Mouse (Mus musculus): Measurements from ENCODE around the gene Wbp4. TPM values are rescaled to one million over a fixed set of nuclear protein-coding genes. Genes with fewer than 3 reads are reported as not detected.

Wbp4 gene
- polyA plus RNA-seq, 1 experiment from 2014 or later = 61.3 TPM

DNA sequence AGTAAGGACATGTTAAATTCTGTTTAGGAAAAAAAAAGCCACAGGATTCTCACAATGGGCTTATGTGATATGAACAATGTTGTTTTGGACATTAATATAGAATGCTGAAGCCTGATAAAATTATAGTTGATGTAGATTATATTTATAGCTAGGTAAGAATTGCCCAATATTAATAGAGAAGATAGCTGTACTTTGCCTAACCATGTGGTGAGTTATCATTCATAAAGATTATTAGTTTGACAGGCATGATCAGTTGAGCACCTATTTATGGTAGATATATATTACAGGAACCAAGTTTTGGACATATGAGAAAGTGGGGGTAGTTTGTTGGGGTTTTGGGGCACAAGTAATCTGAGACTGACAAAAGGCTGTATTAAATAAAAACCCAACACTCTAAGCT is 39.3 kb upstream of the Wbp4 start:
- Histone ChIP-seq H3K36me3 (ENCODE audit: control insufficient read depth, insufficient read depth, low read length) (no peaks in the 10 kb centered on the region), H3K9me3 (ENCODE audit: control insufficient read depth, low read length) (no peaks in the 10 kb centered on the region), H3K27me3 (ENCODE audit: control insufficient read depth, insufficient read depth, low read length) (no peaks in the 10 kb centered on the region), H3K4me2 (replicated peaks; ENCODE audit: low read depth, low read length) (no peak overlapping the region), H3K9ac (ENCODE audit: low read depth, low read length) (no peak overlapping the region), H3K4me3 (ENCODE audit: low read depth, low read length) (no peak overlapping the region), H3K27ac (ENCODE audit: low read depth, low read length) (no peak overlapping the region), H3K4me1 (replicated peaks; ENCODE audit: control insufficient read depth, insufficient read depth, low read length) (no peaks in the 10 kb centered on the region)
- DNase-seq (ENCODE audit: low spot score) (no peak), ATAC-seq (ENCODE audit: low FRiP score) (no peak)

DNA sequence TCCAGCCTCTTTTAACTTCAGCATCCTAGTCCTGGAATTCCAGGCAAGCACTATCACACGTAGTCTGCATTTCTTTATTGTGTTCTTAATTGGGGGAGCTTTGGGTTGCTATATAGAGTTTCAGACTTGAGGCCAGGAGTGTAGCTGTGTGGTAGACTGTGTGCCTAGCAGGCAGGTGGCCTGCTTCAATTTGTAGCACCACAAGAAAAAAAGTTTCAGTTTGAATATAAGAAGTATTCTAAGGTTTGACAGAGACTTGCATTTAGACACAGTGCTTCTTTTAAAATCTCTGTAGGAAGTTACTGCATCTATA is 38.3 kb upstream of the Wbp4 start:
- no peak overlapping the region for H3K4me3 ChIP-seq (ENCODE audit: low read depth, low read length)
- H3K27me3 ChIP-seq (ENCODE audit: control insufficient read depth, insufficient read depth, low read length) = no peaks in the 10 kb centered on the region
- no peak overlapping the region for H3K9ac ChIP-seq (ENCODE audit: low read depth, low read length)
- ATAC-seq (ENCODE audit: low FRiP score) (no peak), DNase-seq (ENCODE audit: low spot score) (no peak)
- no peaks in the 10 kb centered on the region for H3K4me1 ChIP-seq (replicated peaks; ENCODE audit: control insufficient read depth, insufficient read depth, low read length)
- H3K36me3 ChIP-seq (ENCODE audit: control insufficient read depth, insufficient read depth, low read length) = no peaks in the 10 kb centered on the region
- H3K27ac ChIP-seq (ENCODE audit: low read depth, low read length) = no peak overlapping the region
- H3K9me3 ChIP-seq (ENCODE audit: control insufficient read depth, low read length) = no peaks in the 10 kb centered on the region
- 66% methylated on average over 1 of the region's 1 CpGs for WGBS
- no peak overlapping the region for H3K4me2 ChIP-seq (replicated peaks; ENCODE audit: low read depth, low read length)

DNA sequence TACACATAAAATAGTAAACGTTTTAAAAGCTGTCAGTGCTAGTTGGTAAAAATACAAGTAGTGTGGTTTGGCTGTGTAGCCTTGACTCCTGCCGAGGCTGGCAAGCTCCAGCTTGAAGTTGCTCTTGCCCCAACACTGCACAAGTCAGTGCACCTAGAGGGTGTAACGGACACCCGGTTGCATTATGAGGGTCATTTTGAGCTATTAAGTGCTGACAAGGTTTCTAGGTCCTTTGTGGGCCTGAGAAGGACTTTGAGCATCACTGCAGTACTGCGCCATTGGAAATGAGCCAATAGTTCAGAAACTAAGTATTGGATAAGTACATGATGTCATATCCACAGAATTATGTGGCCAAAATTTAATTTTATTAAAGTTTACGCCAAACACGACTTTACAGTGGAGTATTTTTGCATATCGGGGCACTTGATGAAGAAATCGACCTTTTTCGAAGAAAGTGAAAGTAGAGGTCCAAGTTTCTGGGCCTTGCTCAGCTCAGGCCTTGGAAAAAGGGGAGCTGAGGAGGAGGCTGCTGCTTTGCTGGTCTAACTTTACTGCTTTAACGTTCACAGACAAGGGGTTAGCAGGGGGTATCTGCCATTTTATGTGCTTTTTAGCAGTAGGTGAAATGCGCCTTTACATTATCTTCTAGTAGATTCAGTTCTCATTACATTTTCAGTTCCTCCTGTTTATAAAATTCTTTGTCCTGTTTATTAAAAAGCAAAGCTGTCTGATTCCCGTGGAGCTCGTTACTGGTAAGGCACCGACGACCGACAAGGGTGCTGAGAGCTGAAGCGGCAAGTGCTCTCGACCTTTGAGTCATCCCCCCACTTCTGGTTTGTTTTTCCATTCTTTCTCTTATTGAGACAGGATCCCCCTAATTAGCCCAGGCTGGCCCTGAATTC is 37.7 kb upstream of the Wbp4 start:
- Histone ChIP-seq H3K27me3 (ENCODE audit: control insufficient read depth, insufficient read depth, low read length) (no peaks in the 10 kb centered on the region), H3K4me1 (replicated peaks; ENCODE audit: control insufficient read depth, insufficient read depth, low read length) (no peaks in the 10 kb centered on the region), H3K9me3 (ENCODE audit: control insufficient read depth, low read length) (no peaks in the 10 kb centered on the region), H3K4me2 (replicated peaks; ENCODE audit: low read depth, low read length) (no peak overlapping the region), H3K36me3 (ENCODE audit: control insufficient read depth, insufficient read depth, low read length) (no peaks in the 10 kb centered on the region), H3K9ac (ENCODE audit: low read depth, low read length) (no peak overlapping the region), H3K4me3 (ENCODE audit: low read depth, low read length) (no peak overlapping the region), H3K27ac (ENCODE audit: low read depth, low read length) (no peak overlapping the region)
- ATAC-seq (ENCODE audit: low FRiP score) (no peak), DNase-seq (ENCODE audit: low spot score) (no peak)
- WGBS = 79% methylated on average over 19 of the region's 19 CpGs

DNA sequence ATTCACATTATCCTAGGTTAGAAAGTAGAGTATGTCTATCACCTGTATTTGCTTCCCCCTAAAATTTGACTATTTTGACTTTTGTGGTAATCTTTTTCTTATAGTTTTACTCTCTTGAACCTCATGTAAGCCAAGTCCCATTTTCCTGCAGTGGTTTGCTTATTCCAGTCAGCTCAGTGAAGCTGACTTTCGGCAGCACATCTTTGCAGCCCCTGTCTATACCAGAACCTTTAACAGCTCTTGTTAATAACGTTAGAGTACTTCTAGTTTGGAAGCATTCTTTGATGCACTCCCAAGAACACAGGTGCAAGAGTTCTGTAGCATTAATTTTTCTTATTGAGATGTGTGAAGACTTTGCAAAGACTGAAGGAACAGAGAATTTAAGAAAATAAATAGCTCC is 36.8 kb upstream of the Wbp4 start:
- H3K27me3 ChIP-seq (ENCODE audit: control insufficient read depth, insufficient read depth, low read length) = no peaks in the 10 kb centered on the region
- ATAC-seq (ENCODE audit: low FRiP score) (no peak), DNase-seq (ENCODE audit: low spot score) (no peak)
- H3K9me3 ChIP-seq (ENCODE audit: control insufficient read depth, low read length) = no peaks in the 10 kb centered on the region
- no peak overlapping the region for H3K27ac ChIP-seq (ENCODE audit: low read depth, low read length)
- WGBS = 88% methylated on average over 2 of the region's 2 CpGs
- H3K36me3 ChIP-seq (ENCODE audit: control insufficient read depth, insufficient read depth, low read length) = no peaks in the 10 kb centered on the region
- no peak overlapping the region for H3K9ac ChIP-seq (ENCODE audit: low read depth, low read length)
- H3K4me3 ChIP-seq (ENCODE audit: low read depth, low read length) = no peak overlapping the region
- no peaks in the 10 kb centered on the region for H3K4me1 ChIP-seq (replicated peaks; ENCODE audit: control insufficient read depth, insufficient read depth, low read length)
- no peak overlapping the region for H3K4me2 ChIP-seq (replicated peaks; ENCODE audit: low read depth, low read length)

DNA sequence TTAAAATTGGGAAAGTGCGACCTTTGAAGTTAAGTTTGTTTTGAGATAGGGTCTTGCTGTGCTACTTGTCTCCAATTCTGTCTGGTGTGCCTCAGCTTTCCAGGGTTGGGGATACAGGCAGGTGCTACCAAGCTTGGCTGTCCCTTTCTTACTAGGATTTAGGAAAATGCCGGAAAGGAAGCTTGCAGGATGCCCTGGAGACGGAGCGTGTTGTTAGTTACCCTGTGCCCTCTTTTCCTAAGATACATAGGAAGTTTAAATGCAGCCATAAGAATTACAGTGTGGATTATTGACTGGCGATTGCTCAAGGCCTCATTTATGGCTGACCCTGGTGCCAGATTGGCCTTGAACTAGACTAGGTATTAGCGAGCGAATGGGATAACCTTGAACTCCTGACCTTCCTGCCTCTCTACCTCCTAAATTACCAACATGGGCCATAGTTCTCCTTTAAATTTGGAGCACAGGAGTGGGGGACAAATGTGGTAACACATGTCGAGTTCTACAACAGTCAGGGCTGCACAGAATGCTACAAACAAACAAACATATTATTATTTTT is 35.9 kb upstream of the Wbp4 start:
- Histone ChIP-seq H3K36me3 (ENCODE audit: control insufficient read depth, insufficient read depth, low read length) (no peaks in the 10 kb centered on the region), H3K9ac (ENCODE audit: low read depth, low read length) (no peak overlapping the region), H3K27ac (ENCODE audit: low read depth, low read length) (no peak overlapping the region), H3K27me3 (ENCODE audit: control insufficient read depth, insufficient read depth, low read length) (no peaks in the 10 kb centered on the region), H3K4me1 (replicated peaks; ENCODE audit: control insufficient read depth, insufficient read depth, low read length) (no peaks in the 10 kb centered on the region), H3K9me3 (ENCODE audit: control insufficient read depth, low read length) (no peaks in the 10 kb centered on the region), H3K4me3 (ENCODE audit: low read depth, low read length) (no peak overlapping the region), H3K4me2 (replicated peaks; ENCODE audit: low read depth, low read length) (no peak overlapping the region)
- DNase-seq (ENCODE audit: low spot score) (no peak), ATAC-seq (ENCODE audit: low FRiP score) (no peak)
- 92% methylated on average over 8 of the region's 8 CpGs for WGBS

DNA sequence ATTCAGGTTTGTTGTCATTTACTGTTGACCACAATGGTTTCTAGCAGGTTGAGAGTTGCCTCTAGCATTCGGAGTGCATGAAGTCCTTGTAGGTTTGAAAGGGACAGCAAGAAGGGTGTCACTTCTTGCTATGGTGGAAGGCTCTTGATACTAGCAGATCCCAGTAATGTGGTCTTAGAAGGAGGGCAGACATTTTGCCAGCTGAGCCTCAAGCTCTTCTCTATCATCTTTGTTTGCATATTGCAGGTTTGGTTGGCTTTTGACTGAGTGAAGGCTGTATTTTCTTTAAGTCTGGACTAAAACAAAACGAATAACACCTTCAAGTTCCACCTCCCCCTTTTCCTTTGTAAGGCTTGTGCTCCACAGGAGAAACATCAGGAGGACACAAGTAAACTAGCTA is 35.4 kb upstream of the Wbp4 start:
- DNase-seq (ENCODE audit: low spot score) (no peak), ATAC-seq (ENCODE audit: low FRiP score) (no peak)
- Histone ChIP-seq H3K27ac (ENCODE audit: low read depth, low read length) (no peak overlapping the region), H3K4me2 (replicated peaks; ENCODE audit: low read depth, low read length) (no peak overlapping the region), H3K36me3 (ENCODE audit: control insufficient read depth, insufficient read depth, low read length) (no peaks in the 10 kb centered on the region), H3K9ac (ENCODE audit: low read depth, low read length) (no peak overlapping the region), H3K27me3 (ENCODE audit: control insufficient read depth, insufficient read depth, low read length) (no peaks in the 10 kb centered on the region), H3K4me3 (ENCODE audit: low read depth, low read length) (no peak overlapping the region), H3K9me3 (ENCODE audit: control insufficient read depth, low read length) (no peaks in the 10 kb centered on the region), H3K4me1 (replicated peaks; ENCODE audit: control insufficient read depth, insufficient read depth, low read length) (no peaks in the 10 kb centered on the region)
- WGBS = 81% methylated on average over 2 of the region's 2 CpGs

DNA sequence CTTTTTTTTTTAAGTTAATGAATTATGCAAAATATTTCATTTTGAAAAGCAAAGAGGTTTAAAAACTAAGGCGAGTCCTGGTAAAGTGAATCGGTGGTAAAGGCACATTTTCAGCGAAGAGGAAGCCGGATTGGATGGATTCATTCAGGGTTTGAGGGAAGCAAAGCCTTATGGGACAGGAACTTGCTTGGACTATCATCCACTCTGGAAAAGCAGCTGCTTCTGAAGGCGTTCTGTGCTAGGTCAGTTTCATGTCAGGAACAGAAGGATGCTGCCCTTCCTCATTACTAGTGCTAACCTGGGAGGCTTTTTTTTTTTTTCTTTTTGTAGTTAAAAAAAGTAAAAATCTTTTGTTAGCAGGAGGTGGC is 34.9 kb upstream of the Wbp4 start:
- Histone ChIP-seq H3K9ac (ENCODE audit: low read depth, low read length) (no peak overlapping the region), H3K4me1 (replicated peaks; ENCODE audit: control insufficient read depth, insufficient read depth, low read length) (no peaks in the 10 kb centered on the region), H3K27me3 (ENCODE audit: control insufficient read depth, insufficient read depth, low read length) (no peaks in the 10 kb centered on the region), H3K9me3 (ENCODE audit: control insufficient read depth, low read length) (no peaks in the 10 kb centered on the region), H3K27ac (ENCODE audit: low read depth, low read length) (no peak overlapping the region), H3K4me2 (replicated peaks; ENCODE audit: low read depth, low read length) (no peak overlapping the region), H3K4me3 (ENCODE audit: low read depth, low read length) (no peak overlapping the region), H3K36me3 (ENCODE audit: control insufficient read depth, insufficient read depth, low read length) (no peaks in the 10 kb centered on the region)
- 84% methylated on average over 5 of the region's 5 CpGs for WGBS
- ATAC-seq (ENCODE audit: low FRiP score) (no peak), DNase-seq (ENCODE audit: low spot score) (no peak)

DNA sequence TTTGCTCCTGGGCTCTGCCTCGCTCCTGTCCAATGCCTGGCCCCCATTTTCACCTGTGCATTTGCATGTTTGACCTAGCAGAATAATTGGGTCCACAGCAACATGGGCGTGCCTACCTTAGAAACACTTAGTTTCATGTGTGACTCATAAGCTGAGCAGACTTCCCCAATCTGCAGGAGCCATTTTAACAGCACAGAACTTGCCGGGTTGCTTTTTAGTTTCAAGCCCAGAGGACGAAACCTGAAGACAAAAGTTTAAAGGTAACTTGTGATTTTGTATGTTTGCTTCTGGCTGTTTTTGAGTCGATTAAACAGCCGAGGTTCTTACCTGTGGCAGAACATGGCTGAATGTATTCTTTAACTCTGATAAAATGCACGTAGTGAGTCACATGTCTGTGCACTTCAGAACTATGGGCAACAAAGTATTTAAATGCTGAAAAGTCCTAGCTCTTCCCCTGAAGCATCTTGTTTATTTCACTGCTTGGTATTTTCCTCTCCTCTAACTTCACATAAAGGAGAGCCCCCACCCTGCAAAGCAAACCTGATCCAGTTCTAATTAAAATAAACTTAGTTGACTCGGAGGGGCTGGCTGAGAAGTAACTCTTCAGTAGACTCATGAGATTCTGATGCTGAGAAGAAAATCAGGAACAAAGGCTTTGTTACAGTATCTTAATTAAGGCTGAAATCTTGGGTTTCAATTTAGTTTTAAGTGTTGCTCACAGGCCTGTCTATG is 34.4 kb upstream of the Wbp4 start:
- Histone ChIP-seq H3K36me3 (ENCODE audit: control insufficient read depth, insufficient read depth, low read length) (no peaks in the 10 kb centered on the region), H3K4me3 (ENCODE audit: low read depth, low read length) (no peak overlapping the region), H3K4me2 (replicated peaks; ENCODE audit: low read depth, low read length) (no peak overlapping the region), H3K27ac (ENCODE audit: low read depth, low read length) (no peak overlapping the region), H3K9ac (ENCODE audit: low read depth, low read length) (no peak overlapping the region), H3K27me3 (ENCODE audit: control insufficient read depth, insufficient read depth, low read length) (no peaks in the 10 kb centered on the region), H3K4me1 (replicated peaks; ENCODE audit: control insufficient read depth, insufficient read depth, low read length) (no peaks in the 10 kb centered on the region), H3K9me3 (ENCODE audit: control insufficient read depth, low read length) (no peaks in the 10 kb centered on the region)
- WGBS = 83% methylated on average over 8 of the region's 8 CpGs
- ATAC-seq (ENCODE audit: low FRiP score) (no peak), DNase-seq (ENCODE audit: low spot score) (no peak)

DNA sequence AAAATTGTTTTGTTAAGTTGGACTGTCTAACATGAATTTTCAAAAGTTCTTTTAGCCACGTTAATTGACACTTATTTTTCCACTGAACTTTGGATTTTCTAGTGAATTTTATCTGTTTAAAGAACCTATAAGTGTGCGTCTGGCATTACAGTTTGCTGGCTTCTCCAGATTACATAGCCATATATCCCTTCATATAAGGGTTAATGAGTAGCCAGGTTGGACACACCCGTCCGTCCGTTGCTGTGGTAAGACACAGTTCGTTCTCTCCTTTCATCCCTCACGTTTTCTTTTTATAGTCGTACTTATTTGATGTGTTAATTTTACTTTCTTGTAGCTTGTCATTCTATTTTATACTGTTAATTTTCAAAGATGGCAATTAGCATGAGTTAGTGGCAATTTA is 33.8 kb upstream of the Wbp4 start:
- no peak overlapping the region for H3K4me3 ChIP-seq (ENCODE audit: low read depth, low read length)
- H3K4me1 ChIP-seq (replicated peaks; ENCODE audit: control insufficient read depth, insufficient read depth, low read length) = no peaks in the 10 kb centered on the region
- H3K27me3 ChIP-seq (ENCODE audit: control insufficient read depth, insufficient read depth, low read length) = no peaks in the 10 kb centered on the region
- WGBS = 87% methylated on average over 8 of the region's 8 CpGs
- H3K27ac ChIP-seq (ENCODE audit: low read depth, low read length) = no peak overlapping the region
- no peaks in the 10 kb centered on the region for H3K9me3 ChIP-seq (ENCODE audit: control insufficient read depth, low read length)
- no peak for ATAC-seq (ENCODE audit: low FRiP score)
- no peak for DNase-seq (ENCODE audit: low spot score)
- H3K36me3 ChIP-seq (ENCODE audit: control insufficient read depth, insufficient read depth, low read length) = no peaks in the 10 kb centered on the region
- no peak overlapping the region for H3K4me2 ChIP-seq (replicated peaks; ENCODE audit: low read depth, low read length)
- H3K9ac ChIP-seq (ENCODE audit: low read depth, low read length) = no peak overlapping the region
